In the genomic region with DNA sequence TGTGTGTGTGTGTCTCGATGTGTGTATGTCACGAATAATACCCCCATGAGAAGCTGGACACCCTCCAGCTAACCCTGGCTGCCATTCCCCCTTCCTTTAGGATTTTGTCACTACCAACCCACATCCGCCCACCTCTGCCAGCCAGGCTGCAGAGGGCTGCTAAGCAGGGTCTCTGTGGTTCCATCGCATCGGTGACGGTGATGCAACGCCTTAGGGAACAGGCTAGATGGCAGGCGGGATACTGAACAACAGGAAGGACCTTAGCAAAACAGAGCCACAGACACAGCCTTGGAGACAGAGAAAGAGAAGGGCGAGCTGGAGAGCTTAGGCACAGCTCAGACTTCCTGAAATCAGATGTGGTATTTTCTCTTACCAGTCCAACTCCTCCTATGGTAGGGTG, we compare ENCODE assay signal across 19 mouse cellular contexts. TPM values are rescaled to one million over a fixed set of nuclear protein-coding genes. Genes with fewer than 3 reads are reported as not detected.
DNase-seq lines count a peak whose midpoint lies in the region; TF ChIP-seq lines count a peak whose summit lies in the region.
"Had no signal": no experiment of that assay in that cellular context is flagged by ENCODE, and none has a peak within 500 bp of the region (broad histone marks: within the 10 kb centered on the region; RNA-seq: fewer than 3 reads in every experiment).

No protein-coding gene starts in this region.

- peak; percentile 20 for DNase-seq in cerebellum, adult 11 months
- DNase-seq in cerebellum, postnatal 36 days: no peak
- DNase-seq in layer of hippocampus, adult 18-20 months (ENCODE audit: low spot score in 2 of 2): peak; percentile 53 to 72
- DNase-seq in layer of hippocampus, postnatal 10 days (ENCODE audit: low spot score in 2 of 2): no peak
- DNase-seq in right cerebral cortex, adult 18-20 months: peak; percentile 73
- no peak for DNase-seq in right cerebral cortex, postnatal 4 days
- peak; percentile 50 for DNase-seq in right cerebral cortex, postnatal 14 days
- no peak for DNase-seq in kidney, adult 2 months
- DNase-seq: adrenal gland, postnatal 25 days; gastrocnemius, postnatal 14 days; heart, postnatal 14 days; kidney, postnatal 10 days; layer of hippocampus, postnatal 36 days; thymus, postnatal 36 days had no signal

- H3K27me3 ChIP-seq in kidney, adult 2 months (replicated peaks; ENCODE audit: control insufficient read depth, insufficient read depth, low read length): no peaks in the 10 kb centered on the region

- WGBS in kidney, adult 2 months: 44% methylated on average over 9 of the region's 9 CpGs

- no peak for TF ChIP-seq POLR2A in kidney, adult 2 months (IDR thresholded peaks at IDR 0.05; ENCODE audit: low read depth, low read length)

- no peak overlapping the region for H3K27ac ChIP-seq in kidney, adult 2 months (ENCODE audit: insufficient read depth, low read depth, low read length)
- H3K27ac ChIP-seq: intestine, embryonic 15.5 days; limb, embryonic 12.5 days; liver, embryonic 15.5 days; midbrain, embryonic 12.5 days; stomach, postnatal 0 days had no signal

- H3K4me1 ChIP-seq in kidney, adult 2 months (ENCODE audit: control insufficient read depth, insufficient read depth, low read length): no peaks in the 10 kb centered on the region
- H3K4me1 ChIP-seq: intestine, embryonic 15.5 days; limb, embryonic 12.5 days; liver, embryonic 15.5 days had no signal

- no peaks in the 10 kb centered on the region for H3K36me3 ChIP-seq in kidney, adult 2 months (ENCODE audit: control insufficient read depth, insufficient read depth, low read length)
- H3K36me3 ChIP-seq: intestine, embryonic 15.5 days; limb, embryonic 12.5 days; liver, embryonic 15.5 days; midbrain, embryonic 12.5 days had no signal

- no peak for TF ChIP-seq CTCF in kidney, adult 2 months (conservative IDR thresholded peaks at IDR 0.05; ENCODE audit: insufficient read depth, insufficient read length, low read depth, low read length)

- no peak overlapping the region for H3K4me3 ChIP-seq in kidney, adult 2 months (ENCODE audit: insufficient read depth, low read depth, low read length)
- H3K4me3 ChIP-seq: intestine, embryonic 15.5 days; limb, embryonic 12.5 days; liver, embryonic 15.5 days; midbrain, embryonic 12.5 days had no signal

RNA-seq across cellular contexts. Expression of a gene that starts 9.7 kb away (rescaled TPM):
- total RNA-seq in layer of hippocampus, adult 18-20 months (2021): 100 to 1,000 TPM; 285 to 286 TPM
- 100 to 1,000 TPM; 218 to 228 TPM for total RNA-seq in layer of hippocampus, postnatal 10 days (2021)
- 0.19 and 0.27 TPM in 2 replicates for polyA plus RNA-seq in kidney, adult 2 months (2012; rRNA removed)

RNA-seq across cellular contexts. Expression of a gene that starts 55.2 kb away (rescaled TPM):
- total RNA-seq in layer of hippocampus, adult 18-20 months (2021): 1 to 10 TPM; 4.3 to 4.6 TPM
- 1 to 10 TPM; 3.0 to 3.7 TPM for total RNA-seq in layer of hippocampus, postnatal 10 days (2021)
- polyA plus RNA-seq in kidney, adult 2 months (2012; rRNA removed): 28.6 and 29.0 TPM in 2 replicates

Comparison
In these comparisons a context has a peak if more than half of its experiments do, and no peak if none do; other contexts are left out.
1. DNase-seq: peak in cerebellum, adult 11 months (single experiment), layer of hippocampus, adult 18-20 months (2 of 2), right cerebral cortex, adult 18-20 months (single experiment) and right cerebral cortex, postnatal 14 days (single experiment); none in cerebellum, postnatal 36 days (0 of 2), layer of hippocampus, postnatal 10 days (0 of 2), right cerebral cortex, postnatal 4 days (single experiment) and kidney, adult 2 months (single experiment).